Mouse (Mus musculus): ENCODE data around the gene Ssbp1. TPM values are rescaled to one million over a fixed set of nuclear protein-coding genes. Genes with fewer than 3 reads are reported as not detected.

Gene Ssbp1
- 100 to 1,000 TPM in 9 of 26 experiments, 10 to 100 TPM in 17; 29.3 to 170 (median 71.2) TPM for total RNA-seq (2018; cell fraction: chromatin; rRNA removed)
- 10 to 100 TPM; 19.0 to 36.5 (median 29.1) TPM for total RNA-seq (2018; cell fraction: cytosol; rRNA removed)
- total RNA-seq (2018; cell fraction: nucleus; rRNA removed): 100 to 1,000 TPM in 3 of 26 experiments, 10 to 100 TPM in 23; 24.0 to 135 (median 57.6) TPM
- polyA plus RNA-seq (2018): 40.4 to 71.1 TPM (median 43.2 TPM) in 3 replicates

GRCm38 (mm10) chr6:40470916-40471719 is at the start of gene Ssbp1:
Gene Ssbp1 (plus strand): TSS chr6:40471352.
- WGBS (ENCODE audit: missing documents): 1% methylated on average over 53 of the region's 54 CpGs
- peaks cover 17% of the 10 kb centered on the region for H3K36me3 ChIP-seq (ENCODE audit: inconsistent target)
- peak within 1 kb of the TSS; percentile 74 for H3K27ac ChIP-seq
- peak within 1 kb of the TSS; percentile 74 for H3K4me3 ChIP-seq (ENCODE audit: inconsistent target)
- peaks cover 20% of the 10 kb centered on the region for H3K79me2 ChIP-seq (ENCODE audit: inconsistent target)

- H3K36me3 ChIP-seq (ENCODE audit: inconsistent target): no peaks in the 10 kb centered on the region
- H3K79me2 ChIP-seq (ENCODE audit: inconsistent target): no peaks in the 10 kb centered on the region
- WGBS (ENCODE audit: missing documents): 86% methylated on average over 1 of the region's 1 CpGs
- H3K4me3 ChIP-seq (ENCODE audit: inconsistent target): no peak overlapping the region
- H3K27ac ChIP-seq: no peak overlapping the region
These were observed 48.1 kb upstream of the Ssbp1 start for GRCm38 (mm10) chr6:40423013-40423412.

- whole genome bisulfite sequencing (ENCODE audit: missing documents): 50% methylated on average over 1 of the region's 1 CpGs
- no peak overlapping the region for H3K27ac ChIP-seq
- no peak overlapping the region for H3K4me3 ChIP-seq (ENCODE audit: inconsistent target)
- no peaks in the 10 kb centered on the region for H3K36me3 ChIP-seq (ENCODE audit: inconsistent target)
- H3K79me2 ChIP-seq (ENCODE audit: inconsistent target): no peaks in the 10 kb centered on the region
These were observed 47.4 kb upstream of the Ssbp1 start for GRCm38 (mm10) chr6:40423774-40424173.

- Histone ChIP-seq H3K27ac (no peak overlapping the region), H3K4me3 (ENCODE audit: inconsistent target) (no peak overlapping the region), H3K36me3 (ENCODE audit: inconsistent target) (no peaks in the 10 kb centered on the region), H3K79me2 (ENCODE audit: inconsistent target) (no peaks in the 10 kb centered on the region)
- WGBS (ENCODE audit: missing documents): 92% methylated on average over 6 of the region's 7 CpGs
These were observed 43.7 kb upstream of the Ssbp1 start for GRCm38 (mm10) chr6:40427441-40427840.

GRCm38 (mm10) chr6:40428696-40429095 is 42.5 kb upstream of the Ssbp1 start:
- Histone ChIP-seq H3K79me2 (ENCODE audit: inconsistent target) (no peaks in the 10 kb centered on the region), H3K4me3 (ENCODE audit: inconsistent target) (no peak overlapping the region), H3K27ac (no peak overlapping the region), H3K36me3 (ENCODE audit: inconsistent target) (no peaks in the 10 kb centered on the region)
- 75% methylated on average over 3 of the region's 3 CpGs for WGBS (ENCODE audit: missing documents)

- Histone ChIP-seq H3K27ac (no peak overlapping the region), H3K4me3 (ENCODE audit: inconsistent target) (no peak overlapping the region)
- WGBS (ENCODE audit: missing documents): 84% methylated on average over 4 of the region's 4 CpGs
These were observed 41.6 kb upstream of the Ssbp1 start for GRCm38 (mm10) chr6:40429521-40429931.

GRCm38 (mm10) chr6:40430251-40430650 is 40.9 kb upstream of the Ssbp1 start:
- no peaks in the 10 kb centered on the region for H3K36me3 ChIP-seq (ENCODE audit: inconsistent target)
- H3K79me2 ChIP-seq (ENCODE audit: inconsistent target): no peaks in the 10 kb centered on the region
- no peak overlapping the region for H3K27ac ChIP-seq
- 58% methylated on average over 3 of the region's 3 CpGs for WGBS (ENCODE audit: missing documents)
- no peak overlapping the region for H3K4me3 ChIP-seq (ENCODE audit: inconsistent target)

More at GRCm38 (mm10) chr6:40429521-40429931, 41.6 kb upstream of the Ssbp1 start:
- Histone ChIP-seq H3K79me2 (ENCODE audit: inconsistent target) (no peaks in the 10 kb centered on the region), H3K36me3 (ENCODE audit: inconsistent target) (no peaks in the 10 kb centered on the region)

- Histone ChIP-seq H3K36me3 (ENCODE audit: inconsistent target) (no peaks in the 10 kb centered on the region), H3K27ac (no peak overlapping the region), H3K79me2 (ENCODE audit: inconsistent target) (no peaks in the 10 kb centered on the region), H3K4me3 (ENCODE audit: inconsistent target) (no peak overlapping the region)
- WGBS (ENCODE audit: missing documents): 79% methylated on average over 3 of the region's 3 CpGs
These were observed 40.3 kb upstream of the Ssbp1 start for GRCm38 (mm10) chr6:40430878-40431277.

- no peaks in the 10 kb centered on the region for H3K79me2 ChIP-seq (ENCODE audit: inconsistent target)
- no peak overlapping the region for H3K27ac ChIP-seq
- no peak overlapping the region for H3K4me3 ChIP-seq (ENCODE audit: inconsistent target)
- 88% methylated on average over 4 of the region's 4 CpGs for WGBS (ENCODE audit: missing documents)
- H3K36me3 ChIP-seq (ENCODE audit: inconsistent target): no peaks in the 10 kb centered on the region
These were observed 39.8 kb upstream of the Ssbp1 start for GRCm38 (mm10) chr6:40431356-40431755.

GRCm38 (mm10) chr6:40431812-40432211 is 39.3 kb upstream of the Ssbp1 start:
- Histone ChIP-seq H3K79me2 (ENCODE audit: inconsistent target) (no peaks in the 10 kb centered on the region), H3K27ac (no peak overlapping the region), H3K36me3 (ENCODE audit: inconsistent target) (no peaks in the 10 kb centered on the region), H3K4me3 (ENCODE audit: inconsistent target) (no peak overlapping the region)

GRCm38 (mm10) chr6:40432346-40433275 is 38.5 kb upstream of the Ssbp1 start:
- 92% methylated on average over 17 of the region's 17 CpGs for WGBS (ENCODE audit: missing documents)
- Histone ChIP-seq H3K27ac (no peak overlapping the region), H3K36me3 (ENCODE audit: inconsistent target) (no peaks in the 10 kb centered on the region), H3K4me3 (ENCODE audit: inconsistent target) (no peak overlapping the region), H3K79me2 (ENCODE audit: inconsistent target) (no peaks in the 10 kb centered on the region)

- Histone ChIP-seq H3K4me3 (ENCODE audit: inconsistent target) (peak overlapping the region; percentile 42; the same call in 1 of the 2 replicates), H3K79me2 (ENCODE audit: inconsistent target) (no peaks in the 10 kb centered on the region), H3K36me3 (ENCODE audit: inconsistent target) (no peaks in the 10 kb centered on the region), H3K27ac (no peak overlapping the region)
- WGBS (ENCODE audit: missing documents): 54% methylated on average over 7 of the region's 7 CpGs
These were observed 36.5 kb upstream of the Ssbp1 start for GRCm38 (mm10) chr6:40434697-40435096.

GRCm38 (mm10) chr6:40435151-40436046 is 35.8 kb upstream of the Ssbp1 start:
- no peak overlapping the region for H3K27ac ChIP-seq
- 2% methylated on average over 55 of the region's 72 CpGs for WGBS (ENCODE audit: missing documents)

GRCm38 (mm10) chr6:40436047-40436483 is 35.1 kb upstream of the Ssbp1 start, which contains the start of gene E330009J07Rik:
Gene E330009J07Rik (minus strand): TSS chr6:40436135.
- H3K79me2 ChIP-seq (ENCODE audit: inconsistent target): no peaks in the 10 kb centered on the region
- no peaks in the 10 kb centered on the region for H3K36me3 ChIP-seq (ENCODE audit: inconsistent target)
- H3K27ac ChIP-seq: no peak within 1 kb of the TSS
- peak within 1 kb of the TSS; percentile 42 for H3K4me3 ChIP-seq (ENCODE audit: inconsistent target)
- 2% methylated on average over 32 of the region's 38 CpGs for WGBS (ENCODE audit: missing documents)

More at GRCm38 (mm10) chr6:40435151-40436046, 35.8 kb upstream of the Ssbp1 start:
- peak overlapping the region; percentile 42 for H3K4me3 ChIP-seq (ENCODE audit: inconsistent target)
- H3K36me3 ChIP-seq (ENCODE audit: inconsistent target): no peaks in the 10 kb centered on the region
- H3K79me2 ChIP-seq (ENCODE audit: inconsistent target): no peaks in the 10 kb centered on the region
